Mouse (Mus musculus): Measurements from ENCODE around the gene Bsph1. TPM values are rescaled to one million over a fixed set of nuclear protein-coding genes. Genes with fewer than 3 reads are reported as not detected.

Gene Bsph1
- polyA plus RNA-seq (2015; fragmentation: Illumina TruSeq; extraction: RNeasy Lipid Tissue Mini Kit (QIAGEN cat#74804); ENCODE audit: insufficient read depth, low replicate concordance): not detected

GRCm38 (mm10) chr7:13450541-13450940 lies at the start of gene Bsph1:
TSS of gene Bsph1 (plus strand) at chr7:13450841.

Other genes starting within 250 kb of the Bsph1 start
- not detected for gene Vmn1r89, start 237.8 kb upstream of the Bsph1 start, polyA plus RNA-seq (2015; fragmentation: Illumina TruSeq; extraction: RNeasy Lipid Tissue Mini Kit (QIAGEN cat#74804); ENCODE audit: insufficient read depth, low replicate concordance)
- gene Lig1, start 173.6 kb upstream of the Bsph1 start, polyA plus RNA-seq (2015; fragmentation: Illumina TruSeq; extraction: RNeasy Lipid Tissue Mini Kit (QIAGEN cat#74804); ENCODE audit: insufficient read depth, low replicate concordance): 37.2 TPM
- 7.2 TPM for gene Zswim9, start 172.1 kb upstream of the Bsph1 start, polyA plus RNA-seq (2015; fragmentation: Illumina TruSeq; extraction: RNeasy Lipid Tissue Mini Kit (QIAGEN cat#74804); ENCODE audit: insufficient read depth, low replicate concordance)
- gene Pla2g4c, start 126.2 kb upstream of the Bsph1 start, polyA plus RNA-seq (2015; fragmentation: Illumina TruSeq; extraction: RNeasy Lipid Tissue Mini Kit (QIAGEN cat#74804); ENCODE audit: insufficient read depth, low replicate concordance): 1.7 TPM
- gene Cabp5, start 52.7 kb upstream of the Bsph1 start, polyA plus RNA-seq (2015; fragmentation: Illumina TruSeq; extraction: RNeasy Lipid Tissue Mini Kit (QIAGEN cat#74804); ENCODE audit: insufficient read depth, low replicate concordance): not detected
- not detected for gene Bsph2, start 120.2 kb downstream of the Bsph1 start, polyA plus RNA-seq (2015; fragmentation: Illumina TruSeq; extraction: RNeasy Lipid Tissue Mini Kit (QIAGEN cat#74804); ENCODE audit: insufficient read depth, low replicate concordance)
- gene Sult2a5, start 173.1 kb downstream of the Bsph1 start, polyA plus RNA-seq (2015; fragmentation: Illumina TruSeq; extraction: RNeasy Lipid Tissue Mini Kit (QIAGEN cat#74804); ENCODE audit: insufficient read depth, low replicate concordance): not detected

Data from spleen, adult 10 weeks (tissue).